In the genomic region with DNA sequence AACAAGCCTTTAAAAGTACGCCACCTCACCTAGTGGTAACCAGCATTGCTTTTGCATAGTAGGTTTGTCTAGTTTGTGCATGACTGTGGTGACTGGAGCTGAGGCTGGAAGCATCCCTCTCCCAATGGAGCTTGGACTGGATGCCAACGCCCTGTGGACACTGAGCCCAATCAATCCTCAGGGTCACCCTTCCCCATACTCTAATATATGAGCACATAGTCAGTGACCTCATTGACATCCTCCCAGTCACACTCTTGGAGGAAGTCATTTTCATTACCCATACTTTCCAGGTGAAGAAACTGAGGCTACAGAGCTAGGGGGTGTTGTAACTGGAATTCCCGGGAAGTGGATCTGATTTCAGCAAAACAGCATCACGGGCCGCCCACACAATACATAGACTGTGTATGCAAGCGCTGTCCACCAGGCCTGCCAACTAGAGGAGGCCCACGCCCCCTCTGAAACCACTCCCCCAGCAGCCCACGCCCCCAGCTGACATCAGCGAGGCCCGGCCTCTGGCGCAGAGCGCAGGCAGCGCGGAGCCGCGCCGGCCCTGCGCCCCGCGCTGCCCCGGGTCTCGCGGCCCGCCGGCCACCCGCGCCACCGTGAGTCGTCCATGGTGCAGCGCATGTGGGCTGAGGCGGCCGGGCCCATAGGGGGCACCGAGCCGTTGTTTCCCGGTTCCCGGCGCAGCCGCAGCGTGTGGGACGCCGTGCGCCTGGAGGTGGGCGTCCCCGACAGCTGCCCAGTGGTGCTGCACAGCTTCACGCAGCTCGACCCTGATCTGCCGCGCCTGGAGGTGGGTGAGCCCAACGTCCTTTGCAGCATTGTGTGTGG, we compare ENCODE assay signal across 8 mouse cellular contexts. TPM values are rescaled to one million over a fixed set of nuclear protein-coding genes. Genes with fewer than 3 reads are reported as not detected.
DNase-seq lines count a peak whose midpoint lies in the region; ATAC-seq and TF ChIP-seq lines count a peak whose summit lies in the region.

No protein-coding gene starts in this region.

- H3K27me3 ChIP-seq in E14TG2a.4 (ENCODE audit: insufficient read depth, low read length) = no peaks in the 10 kb centered on the region
- no peaks in the 10 kb centered on the region; the same call in 1 of the 2 replicates for H3K27me3 ChIP-seq in forebrain, embryonic 13.5 days
- H3K27me3 ChIP-seq in neural tube, embryonic 14.5 days (ENCODE audit: control insufficient read depth, insufficient read depth, low read length) = no peaks in the 10 kb centered on the region
- no peaks in the 10 kb centered on the region for H3K27me3 ChIP-seq in thymus, adult 2 months (ENCODE audit: control insufficient read depth, insufficient read depth, low read length)

- TF ChIP-seq POLR2A in thymus, adult 2 months (IDR thresholded peaks at IDR 0.05; ENCODE audit: control insufficient read depth, extremely low read depth, insufficient read depth, low read length, poor library complexity) = 0 out of 2 replicates have a peak, but pooled peaks have one; percentile 27

- peaks cover 82% of the 10 kb centered on the region for H3K4me1 ChIP-seq in E14TG2a.4 (replicated peaks; ENCODE audit: low read depth, low read length)
- H3K4me1 ChIP-seq in forebrain, embryonic 13.5 days = peaks cover 92% of the 10 kb centered on the region
- H3K4me1 ChIP-seq in neural tube, embryonic 14.5 days (ENCODE audit: control insufficient read depth, insufficient read depth, low read length) = peaks cover 76% of the 10 kb centered on the region
- peaks cover 13% of the 10 kb centered on the region for H3K4me1 ChIP-seq in thymus, adult 2 months (replicated peaks; ENCODE audit: control insufficient read depth, insufficient read depth, low read length)

- DNase-seq in c-Kit-positive CD71-positive TER-119-positive erythroid progenitor cells, embryonic 14.5 days (ENCODE audit: low spot score) = peak; percentile 30
- DNase-seq in heart, postnatal 10 days = peak; percentile 92
- peak; percentile 91 for DNase-seq in layer of hippocampus, adult 11-12 months (ENCODE audit: low spot score)
- peak; percentile 93 to 94 for DNase-seq in lung, adult 18-20 months
- DNase-seq in thymus, adult 2 months = peak; percentile 71

- H3K27ac ChIP-seq in forebrain, embryonic 13.5 days = peak overlapping the region; percentile 76
- peak overlapping the region; percentile 80 for H3K27ac ChIP-seq in neural tube, embryonic 14.5 days (ENCODE audit: low read depth, low read length)
- no peak overlapping the region for H3K27ac ChIP-seq in thymus, adult 2 months (ENCODE audit: control insufficient read depth, insufficient read depth, low read length)

- 4% methylated on average over 49 of the region's 49 CpGs for WGBS in forebrain, embryonic 13.5 days
- WGBS in neural tube, embryonic 14.5 days = 2% methylated on average over 49 of the region's 49 CpGs
- WGBS in thymus, adult 2 months = 3% methylated on average over 49 of the region's 49 CpGs

- ATAC-seq in forebrain, embryonic 13.5 days = peak; percentile 92
- ATAC-seq in neural tube, embryonic 14.5 days (ENCODE audit: low read depth) = peak; percentile 92

- H3K36me3 ChIP-seq in E14TG2a.4 (ENCODE audit: insufficient read depth, low read length) = peaks cover 9% of the 10 kb centered on the region
- H3K36me3 ChIP-seq in forebrain, embryonic 13.5 days (ENCODE audit: poor library complexity, severe bottlenecking) = no peaks in the 10 kb centered on the region
- H3K36me3 ChIP-seq in neural tube, embryonic 14.5 days (ENCODE audit: control insufficient read depth, insufficient read depth, low read length) = no peaks in the 10 kb centered on the region
- H3K36me3 ChIP-seq in thymus, adult 2 months (ENCODE audit: control insufficient read depth, insufficient read depth, low read length) = no peaks in the 10 kb centered on the region

- no peak for TF ChIP-seq CTCF in E14TG2a.4 (conservative IDR thresholded peaks at IDR 0.05; ENCODE audit: low read length)
- TF ChIP-seq CTCF in thymus, adult 2 months (IDR thresholded peaks at IDR 0.05; ENCODE audit: borderline replicate concordance, control insufficient read depth, extremely low read depth, insufficient read depth, low read length, poor library complexity) = peak; percentile 10; the same call in 1 of the 2 replicates

- H3K4me3 ChIP-seq in E14TG2a.4 (replicated peaks; ENCODE audit: low read length) = peak overlapping the region; percentile 87
- peak overlapping the region; percentile 56 for H3K4me3 ChIP-seq in forebrain, embryonic 13.5 days
- H3K4me3 ChIP-seq in neural tube, embryonic 14.5 days (ENCODE audit: low read depth, low read length) = peak overlapping the region; percentile 47
- peak overlapping the region; percentile 49 for H3K4me3 ChIP-seq in thymus, adult 2 months (ENCODE audit: control insufficient read depth, insufficient read depth, low read length)

- peak overlapping the region; percentile 77 for H3K9ac ChIP-seq in forebrain, embryonic 13.5 days
- H3K9ac ChIP-seq in neural tube, embryonic 14.5 days (replicated peaks; ENCODE audit: low read depth, low read length) = peak overlapping the region; percentile 53

- intact Hi-C loops in heart, postnatal 10 days (cut with DNase I) = no loop called here

- no peaks in the 10 kb centered on the region for H3K9me3 ChIP-seq in E14TG2a.4 (ENCODE audit: low read length)
- no peaks in the 10 kb centered on the region for H3K9me3 ChIP-seq in forebrain, embryonic 13.5 days (replicated peaks)
- no peaks in the 10 kb centered on the region for H3K9me3 ChIP-seq in neural tube, embryonic 14.5 days (ENCODE audit: control insufficient read depth, low read length)

- peak overlapping the region; percentile 88 for H3K4me2 ChIP-seq in forebrain, embryonic 13.5 days
- H3K4me2 ChIP-seq in neural tube, embryonic 14.5 days (ENCODE audit: low read depth, low read length) = peak overlapping the region; percentile 65

RNA-seq across cellular contexts. Expression of a gene that starts 20.2 kb away (rescaled TPM):
- polyA plus RNA-seq in forebrain, embryonic 13.5 days (2015; fragmentation: Nextera tagmentation; extraction: Ambion mirVana) = 50.9 and 53.6 TPM in 2 replicates
- total RNA-seq in heart, postnatal 10 days (2021) = 10 to 100 TPM; 20.6 to 26.6 TPM
- 76.5 and 88.2 TPM in 2 replicates for polyA plus RNA-seq in neural tube, embryonic 14.5 days (2014; fragmentation: Nextera tagmentation; extraction: Ambion mirVana)
- polyA plus RNA-seq in thymus, adult 2 months (2012; rRNA removed) = 45.4 and 51.6 TPM in 2 replicates

RNA-seq across cellular contexts. Expression of a gene that starts 27.3 kb away (rescaled TPM):
- 0.53 and 0.76 TPM in 2 replicates for polyA plus RNA-seq in forebrain, embryonic 13.5 days (2015; fragmentation: Nextera tagmentation; extraction: Ambion mirVana)
- 1 to 10 TPM; 1.7 to 2.8 TPM for total RNA-seq in heart, postnatal 10 days (2021)
- 3.5 TPM in 1 of 2 replicates, not detected in the other for polyA plus RNA-seq in neural tube, embryonic 14.5 days (2014; fragmentation: Nextera tagmentation; extraction: Ambion mirVana)
- polyA plus RNA-seq in thymus, adult 2 months (2012; rRNA removed) = 0.47 and 0.61 TPM in 2 replicates

RNA-seq across cellular contexts. Expression of a gene that starts 30.0 kb away (rescaled TPM):
- 0.14 TPM in 1 of 2 replicates, not detected in the other for polyA plus RNA-seq in forebrain, embryonic 13.5 days (2015; fragmentation: Nextera tagmentation; extraction: Ambion mirVana)
- total RNA-seq in heart, postnatal 10 days (2021) = not detected
- not detected in 2 replicates for polyA plus RNA-seq in neural tube, embryonic 14.5 days (2014; fragmentation: Nextera tagmentation; extraction: Ambion mirVana)
- polyA plus RNA-seq in thymus, adult 2 months (2012; rRNA removed) = 0.42 and 0.49 TPM in 2 replicates

RNA-seq across cellular contexts. Expression of a gene that starts 36.5 kb away (rescaled TPM):
- 0.43 TPM in 1 of 2 replicates, not detected in the other for polyA plus RNA-seq in forebrain, embryonic 13.5 days (2015; fragmentation: Nextera tagmentation; extraction: Ambion mirVana)
- 1 to 10 TPM; 2.5 to 2.8 TPM for total RNA-seq in heart, postnatal 10 days (2021)
- polyA plus RNA-seq in neural tube, embryonic 14.5 days (2014; fragmentation: Nextera tagmentation; extraction: Ambion mirVana) = 0.23 and 1.6 TPM in 2 replicates
- polyA plus RNA-seq in thymus, adult 2 months (2012; rRNA removed) = 2.5 and 2.8 TPM in 2 replicates

RNA-seq across cellular contexts. Expression of a gene that starts 50.4 kb away (rescaled TPM):
- polyA plus RNA-seq in forebrain, embryonic 13.5 days (2015; fragmentation: Nextera tagmentation; extraction: Ambion mirVana) = 40.7 and 48.2 TPM in 2 replicates
- 10 to 100 TPM; 14.1 to 15.4 TPM for total RNA-seq in heart, postnatal 10 days (2021)
- polyA plus RNA-seq in neural tube, embryonic 14.5 days (2014; fragmentation: Nextera tagmentation; extraction: Ambion mirVana) = 28.0 and 30.7 TPM in 2 replicates
- 33.7 and 34.5 TPM in 2 replicates for polyA plus RNA-seq in thymus, adult 2 months (2012; rRNA removed)

Comparison
In these comparisons a context has a peak if more than half of its experiments do, and no peak if none do; other contexts are left out.
1. DNase-seq: peak in every context shown above with its lines; median percentile 94 in lung, adult 18-20 months; 92 in heart, postnatal 10 days; 91 in layer of hippocampus, adult 11-12 months; 71 in thymus, adult 2 months; 30 in c-Kit-positive CD71-positive TER-119-positive erythroid progenitor cells, embryonic 14.5 days.